8 mouse cellular contexts compared by ENCODE assay signal in genomic region chr6:114921632-114922354, GRCm38 (mm10). TPM values are rescaled to one million over a fixed set of nuclear protein-coding genes. Genes with fewer than 3 reads are reported as not detected.
A peak's percentile ranks its signal among the peaks of the same experiment; 100 is the strongest.
DNase-seq lines count a peak whose midpoint lies in the region; ATAC-seq and TF ChIP-seq lines count a peak whose summit lies in the region.

No protein-coding gene starts in this region.

- TF ChIP-seq POLR2A in ES-Bruce4 (IDR thresholded peaks at IDR 0.05; ENCODE audit: insufficient read depth, low read length) = no peak

- H3K36me3 ChIP-seq in ES-Bruce4 (ENCODE audit: control insufficient read depth, insufficient read depth, low read length, poor library complexity, severe bottlenecking) = no peaks in the 10 kb centered on the region
- no peaks in the 10 kb centered on the region for H3K36me3 ChIP-seq in hindbrain, embryonic 13.5 days

- H3K4me2 ChIP-seq in hindbrain, embryonic 13.5 days = peak overlapping the region; percentile 67

- H3K9ac ChIP-seq in ES-Bruce4 (ENCODE audit: low read depth, poor library complexity, severe bottlenecking) = peak overlapping the region; percentile 56; the same call in 1 of the 2 replicates
- H3K9ac ChIP-seq in hindbrain, embryonic 13.5 days = peak overlapping the region; percentile 81

- WGBS in hindbrain, embryonic 13.5 days = 5% methylated on average over 15 of the region's 15 CpGs

- no peak overlapping the region for H3K27ac ChIP-seq in ES-Bruce4 (ENCODE audit: insufficient read depth, low read length)
- H3K27ac ChIP-seq in brown adipose tissue, adult 24 weeks (replicated peaks; ENCODE audit: low read depth, low read length) = peak overlapping the region; percentile 100
- H3K27ac ChIP-seq in hindbrain, embryonic 13.5 days = peak overlapping the region; percentile 80

- no peak for TF ChIP-seq EP300 in ES-Bruce4 (IDR thresholded peaks at IDR 0.05; ENCODE audit: insufficient read depth, low read depth, low read length)

- no peaks in the 10 kb centered on the region for H3K27me3 ChIP-seq in ES-Bruce4 (ENCODE audit: control insufficient read depth, insufficient read depth, low read length, poor library complexity, severe bottlenecking)
- H3K27me3 ChIP-seq in hindbrain, embryonic 13.5 days = no peaks in the 10 kb centered on the region

- no peaks in the 10 kb centered on the region; the same call in 1 of the 2 replicates for H3K9me3 ChIP-seq in ES-Bruce4 (replicated peaks; ENCODE audit: control insufficient read depth, insufficient read depth, low read length, poor library complexity, severe bottlenecking)
- no peaks in the 10 kb centered on the region for H3K9me3 ChIP-seq in hindbrain, embryonic 13.5 days

- DNase-seq in frontal cortex, postnatal 14 days (ENCODE audit: low spot score in 2 of 2) = peak; percentile 69
- DNase-seq in layer of hippocampus, postnatal 25 days (ENCODE audit: extremely low spot score in 1 of 2, low spot score in 1 of 2) = peak; percentile 43 to 53
- DNase-seq in lung, postnatal 25 days (ENCODE audit: low spot score) = peak; percentile 94
- DNase-seq in ovary, postnatal 36 days (ENCODE audit: low spot score) = peak; percentile 85
- DNase-seq in thymus, postnatal 10 days (ENCODE audit: low spot score in 2 of 2) = peak; percentile 82 to 86

- no peak for TF ChIP-seq CTCF in ES-Bruce4 (IDR thresholded peaks at IDR 0.05; ENCODE audit: low read depth, low read length)

- peak; percentile 85 for ATAC-seq in hindbrain, embryonic 13.5 days (ENCODE audit: low FRiP score)

- H3K4me1 ChIP-seq in ES-Bruce4 (ENCODE audit: control insufficient read depth, insufficient read depth, low read length) = peaks cover 2% of the 10 kb centered on the region
- H3K4me1 ChIP-seq in brown adipose tissue, adult 24 weeks (ENCODE audit: control insufficient read depth, insufficient read depth, insufficient read length, low read length) = peaks cover 20% of the 10 kb centered on the region
- H3K4me1 ChIP-seq in hindbrain, embryonic 13.5 days (replicated peaks) = peaks cover 50% of the 10 kb centered on the region

- H3K4me3 ChIP-seq in ES-Bruce4 (ENCODE audit: low read depth, low read length) = no peak overlapping the region
- H3K4me3 ChIP-seq in brown adipose tissue, adult 24 weeks (ENCODE audit: insufficient read depth, low read depth, low read length) = peak overlapping the region; percentile 95
- peak overlapping the region; percentile 57 for H3K4me3 ChIP-seq in hindbrain, embryonic 13.5 days

RNA-seq across cellular contexts. Expression of gene Vgll4, which starts 48.0 kb away (rescaled TPM):
- 37.3 and 39.2 TPM in 2 replicates for polyA plus RNA-seq in ES-Bruce4 (2011; ENCODE audit: insufficient read depth, insufficient read length, low read depth, missing spikeins)
- polyA plus RNA-seq in brown adipose tissue, adult 24 weeks (2012; ENCODE audit: insufficient read depth, insufficient read length, missing spikeins) = 59.1 and 73.9 TPM in 2 replicates
- 62.4 and 65.9 TPM in 2 replicates for polyA plus RNA-seq in hindbrain, embryonic 13.5 days (2015; fragmentation: Nextera tagmentation; extraction: Ambion mirVana)
- 10 to 100 TPM; 43.2 to 48.7 TPM for total RNA-seq in layer of hippocampus, postnatal 25 days (2021)
